Mouse (Mus musculus) ovary, adult 18-20 months (tissue): ENCODE data around the gene Tapbpl.

ENCODE experiments used
- DNase-seq: peaks from one replicate; pipeline ENCODE4 v3.0.0; 2022; ENCODE audit warnings: low spot score, mixed read lengths

Tapbpl gene

GRCm38 (mm10) chr6:125196301-125196700 is 35.4 kb downstream of the Tapbpl start:
- no peak for DNase-seq

GRCm38 (mm10) chr6:125195541-125196075 is 36.1 kb downstream of the Tapbpl start:
- DNase-seq, result no peak

GRCm38 (mm10) chr6:125193390-125193789 is 38.3 kb downstream of the Tapbpl start:
- no peak for DNase-seq

GRCm38 (mm10) chr6:125192841-125193240 is 38.8 kb downstream of the Tapbpl start:
- DNase-seq, result no peak

- peak; percentile 87 for DNase-seq
These were observed 39.5 kb downstream of the Tapbpl start for GRCm38 (mm10) chr6:125192016-125192714.

GRCm38 (mm10) chr6:125191332-125192015 is 40.2 kb downstream of the Tapbpl start, which contains the start of the genes Ncapd2 and Mrpl51:
TSS of gene Ncapd2 (minus strand) at chr6:125191701.
TSS of gene Mrpl51 (plus strand) at chr6:125191801.
- peak; percentile 94 for DNase-seq

GRCm38 (mm10) chr6:125190816-125191215 is 40.8 kb downstream of the Tapbpl start:
- DNase-seq, result no peak

GRCm38 (mm10) chr6:125186203-125186602 is 45.5 kb downstream of the Tapbpl start:
- DNase-seq, result no peak

- DNase-seq, result no peak
These were observed 49.5 kb downstream of the Tapbpl start for GRCm38 (mm10) chr6:125182133-125182532.

- DNase-seq, result no peak
These were observed 52.1 kb downstream of the Tapbpl start for GRCm38 (mm10) chr6:125179601-125180000.

- no peak for DNase-seq
These were observed 56.2 kb downstream of the Tapbpl start for GRCm38 (mm10) chr6:125175469-125175868.
